Mouse (Mus musculus) lung, adult 2 months (tissue): ENCODE measurements around the gene CK137956.

Experiments used
- CTCF ChIP-seq: fragments of 200-500 bp; IDR thresholded peaks from 2 replicates; pipeline ENCODE4 v1.5.1; 2011; ENCODE audit warnings: mild to moderate bottlenecking, low read length, control low read depth; ENCODE audit not compliant: insufficient read depth
- POLR2A ChIP-seq: fragments of 200-500 bp; IDR thresholded peaks from 2 replicates; pipeline ENCODE4 v1.6.1; 2011; ENCODE audit warnings: low read depth, mild to moderate bottlenecking, control low read depth, low read length, borderline replicate concordance; ENCODE audit errors: extremely low read depth

- TF ChIP-seq CTCF = no peak
- no peak for TF ChIP-seq POLR2A
Measured at GRCm38 (mm10) chr4:128002638-128003101, 31.9 kb upstream of the CK137956 start.
